17 mouse cellular contexts compared by ENCODE assay signal in genomic region chr10:120625474-120625873, GRCm38 (mm10).
DNase-seq lines count a peak whose midpoint lies in the region; ATAC-seq lines count a peak whose summit lies in the region.
"Had no signal": no experiment of that assay in that cellular context is flagged by ENCODE, and none has a peak within 500 bp of the region (broad histone marks: within the 10 kb centered on the region; RNA-seq: fewer than 3 reads in every experiment).

No protein-coding gene starts in this region.

- no peak overlapping the region for H3K4me3 ChIP-seq in macrophage (ENCODE audit: inconsistent target)
- H3K4me3 ChIP-seq: erythroblast, embryonic 14.5 days; heart, embryonic 12.5 days; hindbrain, embryonic 12.5 days; limb, embryonic 13.5 days had no signal

- peak; percentile 19 for DNase-seq in CD4-positive helper T cell, adult 2 months (ENCODE audit: low read depth, low spot score)
- peak; percentile 15 for DNase-seq in ZHBTc4 (ENCODE audit: low read depth, low spot score)
- DNase-seq in thymus, postnatal 0 days (ENCODE audit: low spot score), result peak; percentile 69
- no peak for DNase-seq in cerebellum, postnatal 14 days
- no peak for DNase-seq in heart, postnatal 4 days
- DNase-seq: adrenal gland, postnatal 10 days; gastrocnemius, postnatal 25 days; kidney, adult 18-20 months; kidney, postnatal 25 days; liver, postnatal 0 days had no signal

- 9% methylated on average over 5 of the region's 5 CpGs for WGBS in macrophage (ENCODE audit: missing documents)

- no peaks in the 10 kb centered on the region for H3K36me3 ChIP-seq in macrophage (ENCODE audit: inconsistent target)
- H3K36me3 ChIP-seq: heart, embryonic 12.5 days; hindbrain, embryonic 12.5 days; limb, embryonic 13.5 days had no signal

- peak overlapping the region; percentile 98 for H3K27ac ChIP-seq in macrophage
- H3K27ac ChIP-seq: hindbrain, embryonic 12.5 days; limb, embryonic 13.5 days; stomach, postnatal 0 days had no signal

- no peak for ATAC-seq in frontal cortex, adult (ENCODE audit: low TSS enrichment)
- ATAC-seq: liver, postnatal 0 days had no signal

- peaks cover 14% of the 10 kb centered on the region; the same call in 1 of the 2 replicates for H3K79me2 ChIP-seq in macrophage (ENCODE audit: inconsistent target)

Comparison
In these comparisons a context has a peak if more than half of its experiments do, and no peak if none do; other contexts are left out.
1. DNase-seq: peak in CD4-positive helper T cell, adult 2 months (single experiment), ZHBTc4 (single experiment) and thymus, postnatal 0 days (single experiment); none in cerebellum, postnatal 14 days (0 of 2) and heart, postnatal 4 days (single experiment).